Mouse (Mus musculus) limb, embryonic 13.5 days (tissue): ENCODE measurements around the gene Kiss1r. TPM values are rescaled to one million over a fixed set of nuclear protein-coding genes. Genes with fewer than 3 reads are reported as not detected.

Source experiments
- ATAC-seq: fragments of 200-750 bp; cut with Nextera tagmentation; 2 replicates; pipeline ENCODE4 v1.8.0; 2017; ENCODE audit warnings: low read depth, moderate number of reproducible peaks, moderate TSS enrichment; ENCODE audit not compliant: low FRiP score
- H3K27ac ChIP-seq: fragments of 300-500 bp; sonication (generic); 2 replicates; pipeline ENCODE4 v1.5.1; 2015; ENCODE audit warnings: inconsistent platforms, mild to moderate bottlenecking, moderate library complexity
- H3K27me3 ChIP-seq: fragments of 300-500 bp; sonication (generic); 2 replicates; pipeline ENCODE4 v1.6.1; 2015; ENCODE audit warnings: mild to moderate bottlenecking, inconsistent platforms
- H3K36me3 ChIP-seq: fragments of 300-500 bp; sonication (generic); 2 replicates; pipeline ENCODE4 v1.6.1; 2015; ENCODE audit warnings: inconsistent platforms, mild to moderate bottlenecking, moderate library complexity
- H3K4me1 ChIP-seq: fragments of 300-500 bp; sonication (generic); 2 replicates; pipeline ENCODE4 v1.6.1; 2015; ENCODE audit warnings: inconsistent platforms
- H3K4me2 ChIP-seq: fragments of 300-500 bp; sonication (generic); replicated peaks from 2 replicates; pipeline ENCODE4 v1.6.1; 2015; ENCODE audit warnings: inconsistent platforms, mild to moderate bottlenecking, moderate library complexity
- H3K4me3 ChIP-seq: fragments of 300-500 bp; sonication (generic); 2 replicates; pipeline ENCODE4 v1.5.1; 2015; ENCODE audit warnings: moderate library complexity, mild to moderate bottlenecking, inconsistent platforms
- H3K9ac ChIP-seq: fragments of 300-500 bp; sonication (generic); 2 replicates; pipeline ENCODE4 v1.6.1; 2015; ENCODE audit warnings: mild to moderate bottlenecking, inconsistent platforms
- H3K9me3 ChIP-seq: fragments of 300-500 bp; sonication (generic); 2 replicates; pipeline ENCODE4 v1.6.1; 2016; ENCODE audit warnings: inconsistent platforms
- WGBS: fragments of 180-500 bp; shearing (Covaris S2); methylation state at CpG from one replicate; pipeline ENCODE4 v1.1.7; 2015; 5-methylcytosine and 5-hydroxymethylcytosine counted together
- polyA plus RNA-seq: library from polyadenylated mRNA; unstranded; fragments of >200 nt; fragmentation: Nextera tagmentation; extraction: Ambion mirVana; gene quantifications from 2 replicates; pipeline ENCODE4 v1.2.1, GENCODE M21; 2015

The Kiss1r gene
- polyA plus RNA-seq, 1 experiment from 2014 or later, result 0.94 TPM

DNA sequence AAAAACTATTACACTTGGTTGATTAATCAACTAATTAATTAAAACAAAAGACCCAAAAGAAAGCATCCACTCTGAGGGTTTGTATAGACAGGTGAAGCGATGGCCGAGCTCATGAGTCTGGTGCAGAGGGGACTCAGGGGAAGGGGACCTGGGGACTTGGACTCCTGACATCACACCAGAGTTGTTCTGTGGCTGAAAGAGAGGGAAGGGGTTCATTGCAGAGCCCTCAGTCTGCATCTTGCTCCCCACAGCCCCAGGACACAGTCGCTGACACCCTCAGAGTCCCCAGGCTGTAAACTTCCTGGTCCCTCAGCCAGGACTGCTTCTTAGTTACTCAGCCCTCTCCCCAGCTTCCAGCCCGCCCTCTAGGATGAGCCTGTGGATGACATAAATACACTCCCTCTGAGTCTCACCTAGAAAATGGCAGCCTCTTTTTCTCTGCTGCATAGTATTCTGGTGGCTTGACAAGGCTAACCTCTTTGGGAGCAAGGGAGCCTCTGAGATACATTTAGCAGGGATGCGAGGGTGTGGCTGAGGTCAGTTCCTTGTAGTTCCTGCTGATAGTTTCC, 845 bp downstream of the Kiss1r start:
- peak overlapping the region; percentile 95 for H3K9ac ChIP-seq
- peak overlapping the region; percentile 76 for H3K4me3 ChIP-seq
- 68% methylated on average over 5 of the region's 5 CpGs for WGBS
- H3K4me2 ChIP-seq, result peak overlapping the region; percentile 99
- H3K9me3 ChIP-seq, result peaks cover 4% of the 10 kb centered on the region; the same call in 1 of the 2 replicates
- no peak overlapping the region for H3K27ac ChIP-seq
- H3K36me3 ChIP-seq, result peaks cover 9% of the 10 kb centered on the region
- H3K27me3 ChIP-seq, result peaks cover 55% of the 10 kb centered on the region
- ATAC-seq, result no peak
- peaks cover 64% of the 10 kb centered on the region for H3K4me1 ChIP-seq

DNA sequence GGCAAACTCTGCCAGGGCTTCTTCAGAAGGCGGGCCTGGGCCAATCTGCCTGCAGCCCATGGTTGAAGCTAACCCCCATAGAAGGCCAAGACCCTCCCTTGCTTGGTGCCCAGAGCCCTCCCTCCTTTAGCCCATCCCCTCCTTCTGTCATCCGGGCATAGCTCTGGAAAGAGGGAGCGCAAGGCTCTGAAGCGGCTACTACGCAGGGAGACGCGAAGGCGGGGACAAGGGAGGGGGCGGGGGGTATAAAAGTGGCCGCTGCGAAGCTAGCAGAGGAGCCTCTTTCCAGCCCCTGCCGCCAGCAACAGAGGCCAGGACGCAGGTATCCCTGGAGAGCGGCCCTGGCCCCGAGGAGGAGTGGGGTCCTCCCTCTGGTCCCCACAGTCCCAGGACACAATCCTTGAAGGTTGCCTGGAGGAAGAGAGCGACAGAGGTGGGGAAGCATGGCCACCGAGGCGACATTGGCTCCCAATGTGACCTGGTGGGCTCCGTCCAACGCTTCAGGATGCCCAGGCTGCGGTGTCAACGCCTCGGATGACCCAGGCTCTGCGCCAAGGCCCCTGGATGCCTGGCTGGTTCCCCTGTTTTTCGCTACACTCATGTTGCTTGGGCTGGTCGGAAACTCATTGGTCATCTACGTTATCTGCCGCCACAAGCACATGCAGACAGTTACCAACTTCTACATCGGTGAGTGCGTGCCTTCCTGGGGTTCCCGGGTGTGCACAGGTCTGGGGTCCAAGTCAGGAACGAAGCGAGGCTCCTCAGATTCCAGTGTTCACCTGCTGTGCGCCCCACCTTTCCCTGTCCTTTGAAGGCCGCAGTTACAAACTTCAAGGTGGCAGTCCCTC, 1.7 kb downstream of the Kiss1r start:
- H3K9me3 ChIP-seq, result peaks cover 4% of the 10 kb centered on the region; the same call in 1 of the 2 replicates
- H3K9ac ChIP-seq, result peak overlapping the region; percentile 50
- peak overlapping the region; percentile 76 for H3K4me3 ChIP-seq
- H3K27me3 ChIP-seq, result peaks cover 63% of the 10 kb centered on the region
- peaks cover under 1% of the 10 kb centered on the region for H3K36me3 ChIP-seq
- peak overlapping the region; percentile 99 for H3K4me2 ChIP-seq
- 4% methylated on average over 35 of the region's 35 CpGs for WGBS
- H3K27ac ChIP-seq, result no peak overlapping the region
- no peak for ATAC-seq
- peaks cover 64% of the 10 kb centered on the region for H3K4me1 ChIP-seq

DNA sequence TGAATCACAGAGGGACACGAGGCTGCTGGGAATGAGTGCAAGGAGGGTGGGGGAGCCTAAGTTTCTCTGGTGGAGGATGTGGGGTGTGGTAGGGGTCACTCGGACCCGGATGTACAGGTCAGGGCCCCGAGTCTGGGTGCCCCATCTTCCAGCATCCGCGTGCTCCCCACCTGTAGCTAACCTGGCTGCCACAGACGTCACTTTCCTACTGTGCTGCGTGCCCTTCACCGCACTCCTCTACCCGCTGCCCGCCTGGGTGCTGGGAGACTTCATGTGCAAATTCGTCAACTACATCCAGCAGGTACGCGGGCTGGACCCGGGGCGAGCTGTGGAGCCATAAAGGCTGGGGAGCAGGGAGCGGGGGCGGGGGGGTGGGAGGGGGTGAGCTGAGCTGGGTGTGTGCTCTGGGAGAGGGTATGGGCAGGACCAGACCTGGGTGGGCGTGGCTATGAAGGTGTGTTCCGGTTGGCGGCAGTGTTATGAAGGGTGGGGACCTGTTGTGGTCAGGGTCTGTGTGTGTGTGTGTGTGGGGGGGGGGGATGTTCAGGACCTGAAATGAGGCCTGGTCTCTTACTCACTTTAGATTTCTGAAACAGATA, 2.6 kb downstream of the Kiss1r start:
- Histone ChIP-seq H3K27ac (no peak overlapping the region), H3K9me3 (peaks cover 4% of the 10 kb centered on the region; the same call in 1 of the 2 replicates), H3K4me1 (peaks cover 60% of the 10 kb centered on the region), H3K27me3 (peaks cover 72% of the 10 kb centered on the region), H3K36me3 (no peaks in the 10 kb centered on the region), H3K4me2 (peak overlapping the region; percentile 51), H3K9ac (peak overlapping the region; percentile 51), H3K4me3 (peak overlapping the region; percentile 76)
- WGBS, result 3% methylated on average over 21 of the region's 21 CpGs
- no peak for ATAC-seq

DNA sequence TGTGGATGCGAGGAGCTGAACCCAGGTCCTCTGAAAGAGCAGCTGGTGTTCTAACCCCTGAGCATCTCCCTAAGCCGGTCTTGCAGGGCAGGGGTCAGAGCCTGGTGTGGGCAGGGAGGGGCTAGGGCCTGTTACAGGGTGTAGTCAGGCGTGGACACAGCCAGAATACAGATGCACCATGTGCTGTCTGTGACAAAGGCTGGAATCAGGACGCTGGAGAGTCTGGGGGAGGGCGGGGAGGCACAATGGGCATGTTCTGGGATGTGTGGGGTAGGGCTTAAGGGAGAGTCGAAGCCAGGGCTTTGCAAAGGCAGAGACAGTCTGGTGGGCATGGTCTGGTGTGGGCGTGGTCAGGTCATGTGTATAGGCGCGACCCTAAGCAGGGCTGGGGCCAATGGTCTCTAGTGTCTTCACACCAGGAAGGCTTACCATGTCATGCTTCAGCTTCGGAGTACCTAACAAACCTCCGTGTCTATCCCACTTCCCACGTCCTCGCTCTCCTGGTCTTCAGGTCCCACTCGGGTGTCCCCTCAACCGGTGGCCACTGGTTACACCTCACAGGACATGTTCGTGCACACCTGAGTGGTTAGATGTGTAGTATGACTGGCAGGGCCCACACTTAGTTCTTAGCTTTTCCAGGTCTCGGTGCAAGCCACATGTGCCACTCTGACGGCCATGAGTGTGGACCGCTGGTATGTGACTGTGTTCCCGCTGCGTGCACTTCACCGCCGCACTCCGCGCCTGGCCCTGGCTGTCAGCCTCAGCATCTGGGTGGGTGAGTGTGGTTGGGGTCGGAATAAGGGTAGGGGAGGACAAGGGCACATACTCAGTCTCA, 3.5 kb downstream of the Kiss1r start:
- peak overlapping the region; percentile 34 for H3K4me3 ChIP-seq
- H3K27ac ChIP-seq, result no peak overlapping the region
- peaks cover 4% of the 10 kb centered on the region; the same call in 1 of the 2 replicates for H3K9me3 ChIP-seq
- H3K36me3 ChIP-seq, result no peaks in the 10 kb centered on the region
- H3K4me1 ChIP-seq, result peaks cover 51% of the 10 kb centered on the region
- H3K9ac ChIP-seq, result no peak overlapping the region
- peaks cover 72% of the 10 kb centered on the region for H3K27me3 ChIP-seq
- H3K4me2 ChIP-seq, result peak overlapping the region; percentile 59
- ATAC-seq, result no peak
- WGBS, result 21% methylated on average over 26 of the region's 26 CpGs

DNA sequence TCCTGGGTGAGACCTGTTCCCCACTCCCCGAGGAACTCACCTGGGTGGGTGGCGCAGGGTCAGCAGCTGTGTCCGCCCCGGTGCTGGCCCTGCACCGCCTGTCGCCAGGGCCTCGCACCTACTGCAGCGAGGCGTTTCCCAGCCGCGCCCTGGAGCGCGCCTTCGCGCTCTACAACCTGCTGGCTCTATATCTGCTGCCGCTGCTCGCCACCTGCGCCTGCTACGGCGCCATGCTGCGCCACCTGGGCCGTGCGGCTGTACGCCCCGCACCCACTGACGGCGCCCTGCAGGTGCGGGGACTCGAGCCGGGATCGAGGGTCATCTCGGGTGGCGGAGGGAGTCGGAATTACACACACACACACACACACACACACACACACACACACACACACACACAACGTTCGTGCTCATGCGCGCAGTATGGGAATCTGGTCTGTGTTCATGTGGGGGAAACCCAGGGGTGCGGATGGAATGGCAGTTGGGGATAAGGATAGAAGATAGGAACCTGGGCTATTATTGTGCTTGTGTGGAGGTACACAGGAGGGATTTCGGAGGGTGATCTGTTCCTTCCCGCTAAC, 4.3 kb downstream of the Kiss1r start, which contains the start of gene R3hdm4:
Gene R3hdm4 (minus strand): TSS at position 251 of the 578 bp plus-strand sequence.
- Histone ChIP-seq H3K27me3 (peaks cover 72% of the 10 kb centered on the region), H3K36me3 (no peaks in the 10 kb centered on the region), H3K9ac (peak within 1 kb of the TSS; percentile 60), H3K4me3 (peak within 1 kb of the TSS; percentile 34), H3K4me2 (peak within 1 kb of the TSS; percentile 59), H3K27ac (no peak within 1 kb of the TSS), H3K9me3 (peaks cover 4% of the 10 kb centered on the region; the same call in 1 of the 2 replicates), H3K4me1 (peaks cover 50% of the 10 kb centered on the region)
- WGBS, result 2% methylated on average over 38 of the region's 41 CpGs
- no peak for ATAC-seq

DNA sequence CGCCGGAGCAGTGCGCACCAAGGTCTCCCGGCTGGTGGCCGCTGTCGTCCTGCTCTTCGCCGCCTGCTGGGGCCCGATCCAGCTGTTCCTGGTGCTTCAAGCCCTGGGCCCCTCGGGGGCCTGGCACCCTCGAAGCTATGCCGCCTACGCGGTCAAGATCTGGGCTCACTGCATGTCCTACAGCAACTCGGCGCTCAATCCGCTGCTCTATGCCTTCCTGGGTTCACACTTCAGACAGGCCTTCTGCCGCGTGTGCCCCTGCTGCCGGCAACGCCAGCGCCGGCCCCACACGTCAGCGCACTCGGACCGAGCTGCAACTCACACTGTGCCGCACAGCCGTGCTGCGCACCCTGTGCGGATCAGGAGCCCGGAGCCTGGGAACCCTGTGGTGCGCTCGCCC, 4.8 kb downstream of the Kiss1r start:
- under 1% methylated on average over 34 of the region's 34 CpGs for WGBS
- Histone ChIP-seq H3K4me2 (peak overlapping the region; percentile 59), H3K9ac (peak overlapping the region; percentile 60), H3K36me3 (no peaks in the 10 kb centered on the region), H3K27ac (no peak overlapping the region), H3K9me3 (peaks cover 4% of the 10 kb centered on the region; the same call in 1 of the 2 replicates), H3K27me3 (peaks cover 72% of the 10 kb centered on the region), H3K4me1 (peaks cover 53% of the 10 kb centered on the region), H3K4me3 (peak overlapping the region; percentile 34)
- ATAC-seq, result no peak

DNA sequence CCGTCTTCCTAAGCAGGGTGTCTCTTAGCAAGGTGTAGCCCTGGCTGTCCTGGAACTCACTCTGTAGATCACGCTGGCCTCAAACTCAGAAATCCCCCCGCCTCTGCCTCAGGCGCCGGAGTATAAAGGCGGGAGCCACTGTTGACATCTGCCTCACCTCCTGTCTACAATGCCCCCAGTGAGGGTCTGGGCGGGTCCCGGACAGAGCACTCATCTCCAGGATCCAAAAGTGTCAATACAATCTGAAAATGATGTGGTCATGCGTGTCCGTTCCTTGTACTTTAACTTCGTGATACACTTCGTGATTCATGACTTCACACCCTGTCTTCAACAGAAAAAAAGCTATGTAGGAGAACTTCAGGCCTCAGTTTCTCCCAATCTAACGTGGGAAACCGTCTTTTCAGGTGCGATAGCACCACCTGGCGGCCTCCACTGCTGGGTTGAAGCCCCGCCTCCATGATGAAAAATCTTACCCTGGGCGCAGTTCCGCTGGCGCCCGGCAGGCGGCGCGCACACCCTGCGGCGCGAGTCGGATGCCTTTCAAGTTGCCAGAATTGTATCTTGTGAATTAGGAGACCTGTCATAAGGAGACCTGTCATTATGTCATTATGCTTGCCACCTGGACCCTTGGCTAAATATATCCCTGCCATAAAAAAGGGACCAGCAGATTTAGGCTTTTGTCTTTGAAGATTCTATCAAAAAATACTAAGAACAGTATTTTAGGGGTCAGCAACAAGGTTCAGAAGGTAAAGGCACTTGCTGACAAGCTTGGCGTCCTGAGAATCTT, 8.4 kb downstream of the Kiss1r start:
- H3K27ac ChIP-seq, result 0 out of 2 replicates have a peak overlapping the region, but pooled peaks have one; percentile 28
- no peaks in the 10 kb centered on the region for H3K36me3 ChIP-seq
- peaks cover 4% of the 10 kb centered on the region; the same call in 1 of the 2 replicates for H3K9me3 ChIP-seq
- no peak overlapping the region for H3K9ac ChIP-seq
- H3K4me3 ChIP-seq, result peak overlapping the region; percentile 97
- WGBS, result 12% methylated on average over 29 of the region's 29 CpGs
- ATAC-seq, result no peak
- H3K27me3 ChIP-seq, result peaks cover 41% of the 10 kb centered on the region
- peak overlapping the region; percentile 92 for H3K4me2 ChIP-seq
- H3K4me1 ChIP-seq, result peaks cover 43% of the 10 kb centered on the region

DNA sequence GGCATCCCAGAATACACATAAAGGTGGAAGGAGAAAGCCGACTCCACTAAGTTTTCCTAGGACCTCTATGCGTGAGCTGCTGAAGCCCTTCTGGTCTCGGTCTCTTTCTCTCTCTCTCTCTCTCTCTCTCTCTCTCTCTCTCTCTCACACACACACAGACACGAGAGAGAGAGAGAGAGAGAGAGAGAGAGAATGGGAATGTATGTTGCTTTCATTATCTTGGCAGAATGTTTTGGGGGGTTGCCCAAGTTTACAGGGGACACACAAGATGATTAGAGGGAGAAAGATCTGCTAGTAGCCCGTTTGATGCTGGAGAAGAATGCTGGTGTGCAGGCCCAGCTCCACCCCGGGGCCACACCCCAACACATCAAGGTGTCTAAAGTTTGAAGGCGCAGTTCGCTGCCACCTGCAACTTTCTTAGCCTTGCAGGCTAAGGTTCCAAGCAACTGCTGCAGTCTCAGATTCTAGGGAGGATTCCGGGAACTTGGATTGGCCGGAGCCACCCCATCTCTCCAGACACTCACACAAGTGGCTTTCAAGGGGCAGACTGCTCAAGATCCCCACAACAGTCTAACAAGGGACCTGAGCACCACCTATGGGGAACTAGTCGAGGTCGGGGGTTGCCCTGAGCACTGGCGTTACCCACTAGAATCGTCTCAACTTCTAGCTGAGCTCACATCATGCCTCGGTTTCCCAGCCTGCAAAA, 9.2 kb downstream of the Kiss1r start:
- ATAC-seq, result no peak

DNA sequence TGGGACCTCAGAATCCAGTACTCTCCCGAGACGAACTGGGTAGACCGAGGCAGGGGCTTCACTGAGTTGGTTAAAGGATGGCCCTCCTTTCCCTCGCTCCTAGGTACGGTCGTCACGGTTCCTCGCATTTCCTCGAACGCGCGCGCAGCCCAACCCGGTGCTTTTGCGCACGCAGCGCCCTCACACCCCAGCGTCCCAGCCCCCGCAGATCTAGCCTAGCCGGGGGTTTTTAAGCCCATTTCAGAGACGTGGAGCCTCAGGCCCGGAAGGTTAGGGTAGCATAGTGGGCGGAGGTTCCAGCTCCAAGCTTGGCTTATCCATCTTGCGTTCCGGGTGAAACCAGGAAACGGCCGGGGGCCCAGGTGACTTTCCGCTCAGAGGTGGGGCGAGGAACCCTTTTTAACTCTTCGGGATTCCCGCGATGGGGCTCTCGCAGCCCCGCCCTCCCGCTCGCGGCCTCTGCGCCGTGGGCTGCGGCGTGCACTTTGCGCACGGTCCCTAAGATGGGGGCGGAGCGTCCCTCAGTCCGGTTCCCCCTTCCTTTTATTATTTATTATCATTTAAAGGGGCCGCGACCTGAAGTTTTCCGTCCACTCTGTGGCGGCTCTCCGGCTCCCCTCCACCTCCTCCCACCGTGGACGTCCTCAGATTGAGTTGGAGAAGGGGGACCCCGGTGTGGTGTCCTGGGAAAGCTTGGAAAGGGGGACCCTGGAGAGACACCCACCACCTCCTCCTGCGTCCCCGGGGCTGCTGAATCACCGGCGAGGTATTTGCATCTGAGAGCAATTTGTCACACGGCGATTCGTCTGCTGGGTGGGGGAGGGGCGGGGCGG, 9.9 kb downstream of the Kiss1r start, which contains the start of gene Arid3a:
Gene Arid3a (plus strand): TSS at position 553 of the 833 bp plus-strand sequence.
- peak within 1 kb of the TSS; percentile 97 for H3K27ac ChIP-seq
- peaks cover 4% of the 10 kb centered on the region; the same call in 1 of the 2 replicates for H3K9me3 ChIP-seq
- under 1% methylated on average over 63 of the region's 63 CpGs for WGBS
- H3K9ac ChIP-seq, result peak within 1 kb of the TSS; percentile 95
- H3K4me3 ChIP-seq, result peak within 1 kb of the TSS; percentile 97
- peaks cover 44% of the 10 kb centered on the region for H3K4me1 ChIP-seq
- peak; percentile 74 for ATAC-seq
- peaks cover 14% of the 10 kb centered on the region for H3K36me3 ChIP-seq
- H3K27me3 ChIP-seq, result peaks cover 26% of the 10 kb centered on the region
- H3K4me2 ChIP-seq, result peak within 1 kb of the TSS; percentile 92

More for the DNA sequence above, 9.2 kb downstream of the Kiss1r start:
- peak overlapping the region; percentile 95 for H3K9ac ChIP-seq
- peak overlapping the region; percentile 78; the same call in 1 of the 2 replicates for H3K27ac ChIP-seq
- peaks cover 4% of the 10 kb centered on the region; the same call in 1 of the 2 replicates for H3K9me3 ChIP-seq
- 7% methylated on average over 15 of the region's 15 CpGs for WGBS
- peaks cover 45% of the 10 kb centered on the region for H3K4me1 ChIP-seq
- H3K4me3 ChIP-seq, result peak overlapping the region; percentile 97
- peaks cover 34% of the 10 kb centered on the region for H3K27me3 ChIP-seq
- H3K4me2 ChIP-seq, result peak overlapping the region; percentile 92
- H3K36me3 ChIP-seq, result peaks cover 6% of the 10 kb centered on the region
